Mouse (Mus musculus): ENCODE data around the gene Itgb5. TPM values are rescaled to one million over a fixed set of nuclear protein-coding genes. Genes with fewer than 3 reads are reported as not detected.
A peak's percentile ranks its signal among the peaks of the same experiment; 100 is the strongest.

Gene Itgb5
- total and polyA plus RNA-seq, 3 experiments, result 0.27 to 0.58 TPM; not detected in 1

DNA sequence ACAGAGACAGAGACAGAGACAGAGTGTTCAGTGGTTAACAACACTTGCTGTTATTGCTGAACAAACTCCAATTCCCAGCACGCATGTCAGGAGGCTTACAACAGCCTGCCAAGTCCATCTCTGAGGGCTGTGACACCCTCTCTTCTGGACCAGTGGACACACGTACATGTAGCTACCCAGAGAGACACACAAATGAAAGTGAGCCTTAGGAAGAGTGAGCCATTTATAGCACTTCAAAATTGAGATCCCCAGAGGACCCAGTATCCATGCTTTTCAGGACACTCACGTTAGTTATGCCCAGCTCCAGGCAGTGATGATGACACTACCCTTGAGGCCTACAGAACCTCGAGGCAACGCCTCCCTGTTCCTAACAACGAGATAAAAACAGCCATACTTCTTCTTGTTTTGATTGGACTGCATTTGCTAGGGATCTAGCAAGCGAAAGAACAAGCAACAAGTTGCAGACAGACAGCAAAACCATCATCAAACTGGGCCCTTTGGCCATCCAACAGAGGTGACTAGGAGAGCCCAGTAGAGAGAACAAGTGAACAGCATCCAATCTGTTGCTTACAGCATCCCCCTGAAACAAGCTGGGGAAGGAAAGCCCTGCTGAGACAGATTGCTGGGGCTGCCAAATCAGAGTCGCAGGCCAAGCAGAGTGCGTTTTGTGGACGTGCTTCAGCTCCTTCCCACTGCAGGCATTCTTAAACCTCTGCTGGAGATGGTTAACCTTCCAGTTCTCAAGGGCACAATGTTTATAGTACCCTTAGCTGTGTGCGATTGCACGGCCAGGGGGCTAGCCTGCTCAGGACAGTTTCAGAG lies 109.1 kb downstream of the Itgb5 start:
- Histone ChIP-seq H3K4me3 (ENCODE audit: control insufficient read depth in 1 of 2, insufficient read depth in 1 of 2, low read depth in 2 of 2, low read length in 2 of 2) (no peak overlapping the region), H3K79me2 (ENCODE audit: control insufficient read depth, insufficient read depth, low read length, poor library complexity) (no peaks in the 10 kb centered on the region), H3K4me1 (ENCODE audit: control insufficient read depth in 1 of 2, insufficient read depth in 2 of 2, low read length in 2 of 2) (peaks cover 0 to 20% of the 10 kb centered on the region in 2 experiments; a peak in 2 of 4 replicates), H3K27ac (ENCODE audit: control insufficient read depth, low read depth, low read length) (no peak overlapping the region), H3K9me3 (replicated peaks; ENCODE audit: insufficient read depth, low read length) (no peaks in the 10 kb centered on the region), H3K27me3 (ENCODE audit: control insufficient read depth in 1 of 2, insufficient read depth in 2 of 2, low read length in 2 of 2) (peaks cover 0 to 2% of the 10 kb centered on the region in 2 experiments; a peak in 1 of 4 replicates), H3K9ac (ENCODE audit: control insufficient read depth, low read depth, low read length, poor library complexity, severe bottlenecking) (no peak overlapping the region), H3K36me3 (ENCODE audit: control insufficient read depth in 1 of 2, insufficient read depth in 2 of 2, low read length in 2 of 2) (peaks cover 0 to 4% of the 10 kb centered on the region in 2 experiments; a peak in 2 of 4 replicates)
- DNase-seq (ENCODE audit: low read depth, low spot score), result peak; percentile 32
- TF ChIP-seq ZMIZ1 (IDR thresholded peaks at IDR 0.05; ENCODE audit: low read depth, low read length), result no peak
- no peak for TF ChIP-seq TBP (IDR thresholded peaks at IDR 0.05; ENCODE audit: low read depth, low read length)
- no peak for TF ChIP-seq MAX (IDR thresholded peaks at IDR 0.05; ENCODE audit: low read length)
- TF ChIP-seq SIN3A (IDR thresholded peaks at IDR 0.05; ENCODE audit: low read length), result no peak
- no peak for TF ChIP-seq POLR2AphosphoS2 (IDR thresholded peaks at IDR 0.05; ENCODE audit: low read length)
- TF ChIP-seq GATA1 (IDR thresholded peaks at IDR 0.05; ENCODE audit: low read depth, low read length), result no peak
- no peak for TF ChIP-seq ELF1 (IDR thresholded peaks at IDR 0.05; ENCODE audit: low read depth, low read length)
- no peak for TF ChIP-seq EP300 (IDR thresholded peaks at IDR 0.05; ENCODE audit: low read depth in 1 of 2, low read length in 2 of 2)
- no peak for TF ChIP-seq MEF2A (IDR thresholded peaks at IDR 0.05; ENCODE audit: extremely low read depth, insufficient replicate concordance, low read depth, low read length, poor library complexity, severe bottlenecking)

GRCm38 (mm10) chr16:33939133-33939531 lies 109.7 kb downstream of the Itgb5 start:
- no peak for TF ChIP-seq POLR2AphosphoS2 (IDR thresholded peaks at IDR 0.05; ENCODE audit: low read length)
- no peak for TF ChIP-seq ZKSCAN1 (IDR thresholded peaks at IDR 0.05; ENCODE audit: low read depth, low read length)
- no peak for TF ChIP-seq E2F4 (IDR thresholded peaks at IDR 0.05; ENCODE audit: borderline replicate concordance, low read depth, low read length)
- TF ChIP-seq CHD1 (IDR thresholded peaks at IDR 0.05; ENCODE audit: low read depth, low read length), result no peak
- TF ChIP-seq USF1 (IDR thresholded peaks at IDR 0.05; ENCODE audit: low read depth, low read length), result no peak
- TF ChIP-seq KAT2A (conservative IDR thresholded peaks at IDR 0.05; ENCODE audit: low read depth, low read length), result no peak
- TF ChIP-seq GATA1 (IDR thresholded peaks at IDR 0.05; ENCODE audit: low read depth, low read length), result no peak
- no peak for TF ChIP-seq TCF12 (IDR thresholded peaks at IDR 0.05; ENCODE audit: low read depth, low read length)
- TF ChIP-seq GABPA (IDR thresholded peaks at IDR 0.05; ENCODE audit: low read depth, low read length), result no peak
- no peak for TF ChIP-seq USF2 (IDR thresholded peaks at IDR 0.05; ENCODE audit: borderline replicate concordance in 1 of 2, insufficient read depth in 1 of 2, low read depth in 1 of 2, low read length in 2 of 2)
- TF ChIP-seq NRF1 (IDR thresholded peaks at IDR 0.05; ENCODE audit: insufficient read depth, low read depth, low read length, poor library complexity, severe bottlenecking), result no peak
- TF ChIP-seq MAZ (IDR thresholded peaks at IDR 0.05; ENCODE audit: low read depth, low read length), result no peak
- no peak for TF ChIP-seq ETS1 (IDR thresholded peaks at IDR 0.05; ENCODE audit: low read depth, low read length)
- TF ChIP-seq CHD2 (IDR thresholded peaks at IDR 0.05; ENCODE audit: low read length), result no peak
- no peak for TF ChIP-seq ZC3H11A (IDR thresholded peaks at IDR 0.05; ENCODE audit: low read depth, low read length)
- no peak overlapping the region for H3K27ac ChIP-seq (ENCODE audit: control insufficient read depth, low read depth, low read length)
- no peak for DNase-seq (ENCODE audit: low read depth, low spot score)
- peaks cover 0 to 20% of the 10 kb centered on the region in 2 experiments; a peak in 2 of 4 replicates for H3K4me1 ChIP-seq (ENCODE audit: control insufficient read depth in 1 of 2, insufficient read depth in 2 of 2, low read length in 2 of 2)
- no peaks in the 10 kb centered on the region for H3K79me2 ChIP-seq (ENCODE audit: control insufficient read depth, insufficient read depth, low read length, poor library complexity)
- H3K9me3 ChIP-seq (replicated peaks; ENCODE audit: insufficient read depth, low read length), result no peaks in the 10 kb centered on the region
- peaks cover 0 to 4% of the 10 kb centered on the region in 2 experiments; a peak in 2 of 4 replicates for H3K36me3 ChIP-seq (ENCODE audit: control insufficient read depth in 1 of 2, insufficient read depth in 2 of 2, low read length in 2 of 2)
- no peak overlapping the region for H3K9ac ChIP-seq (ENCODE audit: control insufficient read depth, low read depth, low read length, poor library complexity, severe bottlenecking)
- H3K4me3 ChIP-seq (ENCODE audit: control insufficient read depth in 1 of 2, insufficient read depth in 1 of 2, low read depth in 2 of 2, low read length in 2 of 2), result no peak overlapping the region
- H3K27me3 ChIP-seq (ENCODE audit: control insufficient read depth in 1 of 2, insufficient read depth in 2 of 2, low read length in 2 of 2), result peaks cover 0 to 2% of the 10 kb centered on the region in 2 experiments; a peak in 1 of 4 replicates
